Mouse (Mus musculus): ENCODE data around the gene Cnot1. TPM values are rescaled to one million over a fixed set of nuclear protein-coding genes. Genes with fewer than 3 reads are reported as not detected.

Gene Cnot1
- polyA plus RNA-seq, 1 experiment from 2014 or later: 109 TPM

GRCm38 (mm10) chr8:95709579-95709978 lies 97.7 kb downstream of the Cnot1 start:
- no peaks in the 10 kb centered on the region for H3K36me3 ChIP-seq (ENCODE audit: control insufficient read depth, insufficient read depth, low read length)

GRCm38 (mm10) chr8:95704538-95704937 lies 102.7 kb downstream of the Cnot1 start:
- no peaks in the 10 kb centered on the region for H3K9me3 ChIP-seq (ENCODE audit: control insufficient read depth, low read length)
- H3K36me3 ChIP-seq (ENCODE audit: control insufficient read depth, insufficient read depth, low read length): no peaks in the 10 kb centered on the region
- H3K27me3 ChIP-seq (ENCODE audit: control insufficient read depth, insufficient read depth, low read length): no peaks in the 10 kb centered on the region
- DNase-seq (ENCODE audit: low spot score, missing footprints) (no peak), ATAC-seq (ENCODE audit: low FRiP score) (no peak)
- 92% methylated on average over 3 of the region's 3 CpGs for WGBS
- H3K4me3 ChIP-seq (ENCODE audit: low read depth, low read length): no peak overlapping the region
- no peak overlapping the region for H3K27ac ChIP-seq (ENCODE audit: low read depth, low read length)
- H3K4me2 ChIP-seq: peak overlapping the region; percentile 95
- H3K4me1 ChIP-seq (ENCODE audit: control insufficient read depth, insufficient read depth, low read length): peaks cover 15% of the 10 kb centered on the region
- H3K9ac ChIP-seq (ENCODE audit: low read length): peak overlapping the region; percentile 71; the same call in 1 of the 2 replicates

More at GRCm38 (mm10) chr8:95709579-95709978, 97.7 kb downstream of the Cnot1 start:
- Histone ChIP-seq H3K4me2 (no peak overlapping the region), H3K27me3 (ENCODE audit: control insufficient read depth, insufficient read depth, low read length) (no peaks in the 10 kb centered on the region), H3K27ac (ENCODE audit: low read depth, low read length) (no peak overlapping the region), H3K4me1 (ENCODE audit: control insufficient read depth, insufficient read depth, low read length) (no peaks in the 10 kb centered on the region), H3K9ac (ENCODE audit: low read length) (no peak overlapping the region), H3K4me3 (ENCODE audit: low read depth, low read length) (no peak overlapping the region), H3K9me3 (ENCODE audit: control insufficient read depth, low read length) (no peaks in the 10 kb centered on the region)
- no peak for DNase-seq (ENCODE audit: low spot score, missing footprints)
- ATAC-seq (ENCODE audit: low FRiP score): no peak
- 87% methylated on average over 7 of the region's 7 CpGs for WGBS

- DNase-seq (ENCODE audit: low spot score, missing footprints): peak; percentile 98
- peak overlapping the region; percentile 71 for H3K9ac ChIP-seq (ENCODE audit: low read length)
- H3K9me3 ChIP-seq (ENCODE audit: control insufficient read depth, low read length): no peaks in the 10 kb centered on the region
- H3K27me3 ChIP-seq (ENCODE audit: control insufficient read depth, insufficient read depth, low read length): no peaks in the 10 kb centered on the region
- ATAC-seq (ENCODE audit: low FRiP score): peak; percentile 66
- WGBS: 2% methylated on average over 15 of the region's 15 CpGs
- peak overlapping the region; percentile 95 for H3K4me2 ChIP-seq
- peak overlapping the region; percentile 62 for H3K4me3 ChIP-seq (ENCODE audit: low read depth, low read length)
- no peaks in the 10 kb centered on the region for H3K36me3 ChIP-seq (ENCODE audit: control insufficient read depth, insufficient read depth, low read length)
- no peak overlapping the region; the same call in 1 of the 2 replicates for H3K27ac ChIP-seq (ENCODE audit: low read depth, low read length)
- peaks cover 15% of the 10 kb centered on the region for H3K4me1 ChIP-seq (ENCODE audit: control insufficient read depth, insufficient read depth, low read length)
These were observed 103.6 kb downstream of the Cnot1 start for GRCm38 (mm10) chr8:95703461-95704260.

- Histone ChIP-seq H3K9me3 (ENCODE audit: control insufficient read depth, low read length) (no peaks in the 10 kb centered on the region), H3K4me3 (ENCODE audit: low read depth, low read length) (peak overlapping the region; percentile 62), H3K9ac (ENCODE audit: low read length) (peak overlapping the region; percentile 71), H3K27me3 (ENCODE audit: control insufficient read depth, insufficient read depth, low read length) (peaks cover 2% of the 10 kb centered on the region; the same call in 1 of the 2 replicates), H3K4me2 (peak overlapping the region; percentile 95), H3K4me1 (ENCODE audit: control insufficient read depth, insufficient read depth, low read length) (peaks cover 15% of the 10 kb centered on the region), H3K36me3 (ENCODE audit: control insufficient read depth, insufficient read depth, low read length) (no peaks in the 10 kb centered on the region), H3K27ac (ENCODE audit: low read depth, low read length) (no peak overlapping the region)
- peak; percentile 95 for DNase-seq (ENCODE audit: low spot score, missing footprints)
- ATAC-seq (ENCODE audit: low FRiP score): peak; percentile 94
- WGBS: 2% methylated on average over 34 of the region's 34 CpGs
These were observed 104.5 kb downstream of the Cnot1 start for GRCm38 (mm10) chr8:95702480-95703446.

- H3K4me3 ChIP-seq (ENCODE audit: low read depth, low read length): no peak overlapping the region
- WGBS: 85% methylated on average over 4 of the region's 4 CpGs
- H3K9ac ChIP-seq (ENCODE audit: low read length): no peak overlapping the region
These were observed 105.5 kb downstream of the Cnot1 start for GRCm38 (mm10) chr8:95701809-95702208.

GRCm38 (mm10) chr8:95700282-95700681 lies 107.0 kb downstream of the Cnot1 start:
- no peak overlapping the region for H3K27ac ChIP-seq (ENCODE audit: low read depth, low read length)
- no peak for DNase-seq (ENCODE audit: low spot score, missing footprints)
- H3K4me1 ChIP-seq (ENCODE audit: control insufficient read depth, insufficient read depth, low read length): peaks cover 15% of the 10 kb centered on the region
- no peak for ATAC-seq (ENCODE audit: low FRiP score)
- WGBS: 63% methylated on average over 9 of the region's 9 CpGs
- no peak overlapping the region for H3K4me3 ChIP-seq (ENCODE audit: low read depth, low read length)
- no peak overlapping the region for H3K9ac ChIP-seq (ENCODE audit: low read length)
- H3K27me3 ChIP-seq (ENCODE audit: control insufficient read depth, insufficient read depth, low read length): peaks cover 2% of the 10 kb centered on the region; the same call in 1 of the 2 replicates
- H3K4me2 ChIP-seq: no peak overlapping the region
- no peaks in the 10 kb centered on the region for H3K36me3 ChIP-seq (ENCODE audit: control insufficient read depth, insufficient read depth, low read length)
- no peaks in the 10 kb centered on the region for H3K9me3 ChIP-seq (ENCODE audit: control insufficient read depth, low read length)

More at GRCm38 (mm10) chr8:95701809-95702208, 105.5 kb downstream of the Cnot1 start:
- H3K4me1 ChIP-seq (ENCODE audit: control insufficient read depth, insufficient read depth, low read length): peaks cover 15% of the 10 kb centered on the region
- no peak overlapping the region for H3K4me2 ChIP-seq
- H3K36me3 ChIP-seq (ENCODE audit: control insufficient read depth, insufficient read depth, low read length): no peaks in the 10 kb centered on the region
- peaks cover 2% of the 10 kb centered on the region; the same call in 1 of the 2 replicates for H3K27me3 ChIP-seq (ENCODE audit: control insufficient read depth, insufficient read depth, low read length)
- no peak for DNase-seq (ENCODE audit: low spot score, missing footprints)
- H3K9me3 ChIP-seq (ENCODE audit: control insufficient read depth, low read length): no peaks in the 10 kb centered on the region
- no peak for ATAC-seq (ENCODE audit: low FRiP score)
- H3K27ac ChIP-seq (ENCODE audit: low read depth, low read length): no peak overlapping the region

- H3K9me3 ChIP-seq (ENCODE audit: control insufficient read depth, low read length): no peaks in the 10 kb centered on the region
- H3K4me1 ChIP-seq (ENCODE audit: control insufficient read depth, insufficient read depth, low read length): peaks cover 14% of the 10 kb centered on the region
- H3K9ac ChIP-seq (ENCODE audit: low read length): no peak overlapping the region
- 43% methylated on average over 6 of the region's 6 CpGs for WGBS
- H3K27me3 ChIP-seq (ENCODE audit: control insufficient read depth, insufficient read depth, low read length): peaks cover 5% of the 10 kb centered on the region; the same call in 1 of the 2 replicates
- ATAC-seq (ENCODE audit: low FRiP score) (no peak), DNase-seq (ENCODE audit: low spot score, missing footprints) (no peak)
- H3K4me3 ChIP-seq (ENCODE audit: low read depth, low read length): no peak overlapping the region
- H3K27ac ChIP-seq (ENCODE audit: low read depth, low read length): no peak overlapping the region
- no peaks in the 10 kb centered on the region for H3K36me3 ChIP-seq (ENCODE audit: control insufficient read depth, insufficient read depth, low read length)
- no peak overlapping the region for H3K4me2 ChIP-seq
These were observed 109.1 kb downstream of the Cnot1 start for GRCm38 (mm10) chr8:95698179-95698578.

- Histone ChIP-seq H3K9me3 (ENCODE audit: control insufficient read depth, low read length) (no peaks in the 10 kb centered on the region), H3K4me1 (ENCODE audit: control insufficient read depth, insufficient read depth, low read length) (peaks cover 10% of the 10 kb centered on the region), H3K27ac (ENCODE audit: low read depth, low read length) (no peak overlapping the region), H3K36me3 (ENCODE audit: control insufficient read depth, insufficient read depth, low read length) (no peaks in the 10 kb centered on the region), H3K27me3 (ENCODE audit: control insufficient read depth, insufficient read depth, low read length) (peaks cover 5% of the 10 kb centered on the region; the same call in 1 of the 2 replicates), H3K9ac (ENCODE audit: low read length) (no peak overlapping the region), H3K4me2 (no peak overlapping the region), H3K4me3 (ENCODE audit: low read depth, low read length) (no peak overlapping the region)
- ATAC-seq (ENCODE audit: low FRiP score) (peak; percentile 63), DNase-seq (ENCODE audit: low spot score, missing footprints) (peak; percentile 100)
- WGBS: under 1% methylated on average over 11 of the region's 11 CpGs
These were observed 110.1 kb downstream of the Cnot1 start for GRCm38 (mm10) chr8:95697128-95697527.
